Mouse (Mus musculus) liver, embryonic 14.5 days (tissue): ENCODE measurements around the gene Gm49387.

Experiments
- CTCF ChIP-seq: IDR thresholded peaks from 2 replicates; pipeline ENCODE4 v1.5.1; 2016; ENCODE audit warnings: antibody characterized with exemption, low read depth, control low read depth
- EP300 ChIP-seq: IDR thresholded peaks from 2 replicates; pipeline ENCODE4 v1.6.1; 2016; ENCODE audit warnings: antibody characterized with exemption, low read depth

DNA sequence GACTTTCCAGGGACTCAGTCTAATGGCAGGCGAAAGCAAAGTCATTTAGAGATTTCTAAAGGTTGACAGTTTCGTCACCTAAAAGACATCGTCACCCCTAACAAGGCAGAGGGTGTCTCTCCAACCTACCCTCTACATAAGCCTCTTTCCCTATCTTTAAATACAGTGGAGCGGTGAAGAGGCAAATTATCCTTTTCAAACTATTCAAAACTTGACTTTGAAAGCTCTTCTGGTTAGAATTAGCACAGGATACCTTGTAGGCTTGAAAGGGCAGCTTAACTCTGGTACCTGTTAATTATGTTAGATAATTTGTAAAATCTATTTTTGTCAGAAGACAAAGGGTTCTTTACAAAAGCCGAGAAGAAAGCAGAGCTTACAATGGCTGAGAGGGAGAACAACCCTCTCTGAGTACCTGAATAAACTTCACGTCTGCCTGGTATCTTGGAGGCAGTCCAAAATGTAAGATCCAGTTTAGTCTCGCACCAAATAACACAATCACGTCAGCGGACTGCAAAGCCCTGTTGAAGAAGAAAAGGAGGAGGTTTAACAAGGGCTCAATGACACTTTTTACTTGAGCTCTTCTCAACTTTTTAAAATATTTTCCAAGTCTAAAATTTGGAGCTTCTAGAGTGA, 20.0 kb downstream of the Gm49387 start:
- no peak for TF ChIP-seq CTCF
- no peak for TF ChIP-seq EP300
